Mouse (Mus musculus): ENCODE data around the gene Ankrd13d. TPM values are rescaled to one million over a fixed set of nuclear protein-coding genes. Genes with fewer than 3 reads are reported as not detected.
A peak's percentile ranks its signal among the peaks of the same experiment; 100 is the strongest.
"Not testable (repeated sequence)": the region's sequence is repeated elsewhere in the genome, so short reads cannot be mapped to it uniquely, and the experiment has no call there.

Ankrd13d gene
- polyA plus RNA-seq, 1 experiment: 18.6 TPM

- no peak for DNase-seq (ENCODE audit: low spot score)
These were observed 18.7 kb downstream of the Ankrd13d start for GRCm38 (mm10) chr19:4264171-4264780.

DNA sequence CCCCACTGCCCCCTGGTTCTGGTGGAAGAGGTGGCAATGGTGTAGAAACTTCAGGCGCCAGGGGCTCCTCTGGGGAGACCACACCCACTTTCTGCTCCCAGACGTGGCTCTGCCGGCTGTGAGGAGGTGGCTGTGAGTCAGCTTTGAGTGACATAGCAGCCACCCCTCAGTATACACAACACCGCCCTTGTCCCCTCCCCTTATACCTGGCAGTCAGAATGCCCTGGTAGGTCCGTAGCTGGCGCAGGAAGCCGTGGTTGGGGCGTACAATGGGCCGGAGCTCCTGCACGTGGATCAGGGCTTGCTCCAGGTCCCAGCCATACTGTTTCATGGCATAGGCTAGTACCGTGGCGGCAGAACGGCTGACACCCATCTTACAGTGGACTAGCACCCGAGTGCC, 19.2 kb downstream of the Ankrd13d start:
- DNase-seq (ENCODE audit: low spot score): no peak

DNA sequence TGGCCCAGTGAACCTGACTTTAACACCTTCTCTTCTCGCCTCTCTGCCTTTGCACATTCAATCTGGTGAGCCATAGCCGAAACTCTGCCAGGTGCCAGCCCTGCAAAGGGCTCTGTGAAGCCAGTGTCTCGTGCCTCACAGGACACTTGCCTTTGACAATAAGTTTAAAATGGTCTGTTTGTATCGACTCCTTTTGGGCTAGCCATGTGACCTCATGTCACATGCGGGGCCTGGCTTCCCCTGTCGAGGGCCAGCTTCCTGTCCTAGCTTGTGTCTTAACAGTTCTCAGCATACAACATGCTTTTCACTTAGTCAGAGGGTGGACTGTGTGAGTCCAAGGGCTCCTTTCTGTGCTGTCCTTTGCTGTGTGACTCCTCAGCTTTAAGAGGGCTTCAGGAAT, 20.2 kb downstream of the Ankrd13d start:
- DNase-seq (ENCODE audit: low spot score): no peak

DNA sequence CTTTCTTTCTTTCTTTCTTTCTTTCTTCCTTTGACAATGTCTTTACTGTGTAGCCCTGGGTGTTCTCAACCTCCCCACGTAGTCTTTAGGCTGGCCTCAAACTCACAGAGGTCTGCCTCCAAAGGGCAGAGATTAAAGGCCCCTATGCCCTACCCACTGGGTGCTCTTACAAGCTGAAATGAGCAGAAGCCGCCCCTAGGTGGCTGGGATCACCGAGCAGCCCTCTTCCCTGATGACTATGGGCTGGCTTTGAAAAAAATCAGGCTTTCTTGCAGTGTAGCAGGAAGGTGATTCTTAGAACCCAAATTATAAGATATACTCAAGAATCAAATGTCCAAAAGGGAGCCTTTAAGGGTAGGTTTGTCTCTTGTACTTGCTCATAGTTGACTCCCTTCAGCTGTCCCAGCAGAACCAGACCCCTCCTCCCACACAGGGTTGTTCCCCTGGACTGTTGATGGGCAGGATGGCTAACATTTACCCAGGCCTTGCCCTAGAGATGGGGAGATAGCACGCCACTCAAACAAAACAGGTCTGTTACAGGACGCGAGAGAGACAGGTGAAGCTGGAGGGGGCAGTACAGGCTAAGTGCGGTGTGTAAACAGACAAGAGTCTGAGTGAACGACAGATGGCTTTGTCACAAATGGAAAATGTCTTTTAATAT, 21.8 kb downstream of the Ankrd13d start:
- no peak for DNase-seq (ENCODE audit: low spot score)

GRCm38 (mm10) chr19:4257897-4258252, 25.1 kb downstream of the Ankrd13d start:
- no peak for DNase-seq (ENCODE audit: low spot score)

DNA sequence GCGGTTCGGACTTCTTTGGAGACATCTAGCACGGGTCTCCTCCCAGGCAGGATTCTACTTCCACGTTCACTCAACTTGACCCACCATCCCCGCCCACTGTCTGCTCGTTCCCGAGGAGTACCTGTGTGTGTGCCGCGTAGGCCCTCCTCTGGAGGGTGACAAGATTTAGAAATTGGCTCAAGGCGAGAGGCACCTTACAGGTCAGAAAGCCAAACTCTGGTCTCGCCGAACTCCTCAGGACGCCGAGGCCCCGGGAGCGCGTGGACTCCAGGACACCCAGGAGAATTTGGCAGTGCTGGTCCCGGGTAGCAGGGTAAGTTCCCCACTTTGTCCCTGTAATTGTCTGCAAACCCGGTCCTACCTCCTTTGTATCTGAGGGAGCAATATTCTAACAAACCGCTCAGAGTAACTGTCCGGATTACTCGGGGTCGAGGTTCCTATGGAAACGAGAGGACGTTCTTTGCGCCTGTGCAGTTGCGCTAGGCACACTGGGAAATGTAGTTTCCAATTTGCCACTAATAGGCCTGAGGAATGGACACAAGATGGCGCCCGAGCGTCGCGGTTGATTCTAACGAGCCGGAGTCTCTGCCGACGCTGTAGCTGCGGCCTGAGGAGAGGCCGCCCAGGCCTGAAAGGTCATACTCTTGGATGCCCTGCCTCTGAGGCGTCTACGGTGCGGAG, 25.6 kb downstream of the Ankrd13d start:
- peak; percentile 74 for DNase-seq (ENCODE audit: low spot score)

DNA sequence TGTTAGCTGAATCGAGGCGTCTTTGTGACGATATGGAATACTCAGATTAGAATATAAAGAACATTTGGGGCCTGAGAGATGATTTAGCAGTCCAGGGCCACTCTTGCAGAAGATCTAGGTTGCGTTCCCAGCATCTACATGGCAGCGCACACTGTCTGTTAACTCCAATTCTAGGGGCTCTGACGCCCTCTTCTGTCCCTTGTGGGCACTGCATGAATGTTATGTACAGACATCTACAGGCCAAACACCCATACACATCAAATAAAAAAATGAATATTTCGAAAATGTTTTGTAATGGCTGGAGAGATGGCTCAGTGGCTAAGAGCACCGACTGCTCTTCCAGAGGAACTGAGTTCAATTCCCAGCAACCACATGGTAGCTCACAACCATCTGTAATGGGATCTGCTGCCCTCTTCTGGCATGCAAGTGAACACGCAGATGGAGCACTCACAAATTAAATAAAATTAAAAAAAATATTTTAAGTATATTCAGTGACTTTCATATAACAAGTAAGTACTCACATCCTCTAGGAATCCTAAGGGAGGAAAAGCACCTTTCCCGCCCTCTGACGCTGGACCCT, 27.3 kb downstream of the Ankrd13d start:
- DNase-seq (ENCODE audit: low spot score): no peak

DNA sequence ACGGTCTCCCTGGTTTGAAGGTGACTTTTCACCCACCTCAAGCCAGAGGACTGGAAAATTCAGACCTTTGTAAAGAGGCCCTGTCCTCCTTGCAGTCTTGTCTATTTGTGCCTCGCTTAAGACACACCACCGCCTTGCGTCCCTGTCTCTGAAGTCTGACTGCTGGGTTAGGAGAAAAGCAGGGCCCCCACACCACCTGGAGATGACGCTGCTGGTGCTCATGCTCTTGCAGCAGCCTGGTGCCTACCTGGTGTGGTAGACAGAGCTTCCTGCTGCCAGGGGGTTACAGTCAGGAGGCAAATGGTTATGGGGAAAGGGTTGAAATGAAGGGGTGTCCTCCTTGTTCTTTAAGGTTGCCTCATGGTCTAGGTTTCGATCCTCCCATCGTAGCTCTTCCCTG, 28.7 kb downstream of the Ankrd13d start:
- DNase-seq (ENCODE audit: low spot score): no peak

GRCm38 (mm10) chr19:4248683-4249082, 34.3 kb downstream of the Ankrd13d start:
- DNase-seq (ENCODE audit: low spot score): not testable (repeated sequence)

DNA sequence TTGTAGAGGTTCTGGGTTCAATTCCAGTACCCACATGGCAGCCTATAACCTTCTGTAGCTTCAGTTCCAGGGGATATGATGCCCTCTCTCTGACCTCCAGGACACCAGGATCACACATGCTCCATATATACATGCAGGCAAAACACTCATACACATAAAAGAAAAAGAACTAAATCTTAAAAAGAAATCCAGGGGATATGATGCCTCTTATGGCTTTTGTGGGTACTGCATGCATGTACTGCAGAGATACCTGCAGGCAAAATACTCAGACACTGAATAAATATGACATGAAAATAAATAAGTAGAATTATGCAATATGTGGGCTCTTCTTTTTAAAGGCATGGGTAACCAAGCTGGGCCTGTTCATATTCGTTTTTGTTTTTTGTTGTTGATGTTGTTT, 35.9 kb downstream of the Ankrd13d start:
- DNase-seq (ENCODE audit: low spot score): no peak

GRCm38 (mm10) chr19:4244775-4245174, 38.2 kb downstream of the Ankrd13d start:
- no peak for DNase-seq (ENCODE audit: low spot score)

DNA sequence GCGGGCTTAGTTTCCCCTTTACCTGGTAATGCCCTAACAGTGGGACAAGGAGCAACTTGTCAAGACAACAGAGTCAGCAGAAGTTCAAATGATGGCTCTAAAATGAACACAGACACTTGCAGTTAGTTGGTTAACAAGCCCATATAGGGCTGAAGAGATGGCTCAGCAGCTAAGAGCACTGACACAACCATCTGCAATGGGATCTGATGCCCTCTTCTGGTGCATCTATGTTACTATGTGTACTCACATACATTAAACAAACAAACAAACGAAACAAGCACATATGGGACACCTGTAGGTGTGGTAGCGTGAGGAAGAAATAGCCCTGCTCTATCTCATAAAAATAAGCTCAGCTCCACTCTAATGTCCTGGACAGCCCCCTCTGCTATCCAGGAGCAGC, 40.5 kb downstream of the Ankrd13d start:
- no peak for DNase-seq (ENCODE audit: low spot score)

DNA sequence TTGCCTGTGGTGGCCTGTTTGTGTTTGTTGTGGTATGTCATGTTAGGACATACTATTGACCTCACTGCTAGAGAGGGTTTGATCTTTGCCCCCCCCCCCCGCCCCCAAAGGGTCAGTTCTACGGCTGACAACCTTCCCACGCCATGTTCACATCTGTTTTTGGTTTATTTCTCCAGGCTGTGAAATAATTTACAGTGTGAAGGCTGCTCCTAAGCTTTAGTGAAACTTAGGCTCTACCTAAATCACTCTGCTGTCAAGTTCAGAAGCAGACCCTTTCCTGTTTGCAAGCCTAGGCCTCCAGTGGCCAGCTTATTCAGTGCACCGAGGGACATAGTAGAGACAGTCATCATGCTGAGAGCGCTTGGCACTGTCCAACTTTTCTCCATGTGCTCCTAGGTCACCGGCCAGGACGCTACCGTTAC, 42.7 kb downstream of the Ankrd13d start:
- DNase-seq (ENCODE audit: low spot score): no peak

DNA sequence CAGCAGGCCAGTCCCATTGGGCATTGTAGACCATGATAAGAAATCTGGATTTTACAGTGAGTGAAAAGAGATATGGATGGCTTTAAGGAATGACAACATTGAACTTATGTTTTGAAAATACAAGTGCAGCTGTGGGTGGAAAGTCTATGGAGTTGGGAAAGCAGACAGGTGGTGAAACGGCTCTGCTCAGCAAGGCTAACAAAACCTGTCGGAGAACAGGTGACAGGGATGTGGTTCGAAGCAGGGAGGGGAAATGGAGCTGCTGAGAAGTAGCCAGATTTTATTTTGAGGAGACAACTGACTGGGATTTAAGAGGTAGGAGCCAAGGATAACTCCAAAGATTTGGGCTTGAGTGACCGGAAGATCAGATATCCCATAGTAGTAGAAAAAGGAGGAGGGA, 48.4 kb downstream of the Ankrd13d start:
- DNase-seq (ENCODE audit: low spot score): no peak

DNA sequence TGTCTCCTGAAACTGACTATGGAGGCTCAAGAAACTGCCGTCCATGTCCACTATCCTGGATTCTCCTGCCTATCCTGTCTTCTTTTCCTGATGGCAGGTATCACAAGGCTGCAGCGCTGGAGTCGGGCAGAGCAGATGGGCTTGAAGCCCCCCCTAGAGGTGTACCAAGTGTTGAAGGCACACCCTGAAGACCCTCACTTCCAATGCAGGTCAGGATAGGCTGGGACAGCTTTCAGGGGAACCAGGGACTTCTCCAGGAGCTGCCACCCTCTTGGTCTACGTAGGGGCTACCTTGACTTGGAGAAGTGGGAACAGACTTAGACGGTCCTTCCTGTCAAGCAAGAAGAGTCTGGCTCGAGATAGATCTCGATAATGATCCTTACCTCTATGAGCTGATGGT, 50.3 kb downstream of the Ankrd13d start:
- DNase-seq (ENCODE audit: low spot score): no peak

GRCm38 (mm10) chr19:4232186-4232572, 50.8 kb downstream of the Ankrd13d start:
- DNase-seq (ENCODE audit: low spot score): no peak

DNA sequence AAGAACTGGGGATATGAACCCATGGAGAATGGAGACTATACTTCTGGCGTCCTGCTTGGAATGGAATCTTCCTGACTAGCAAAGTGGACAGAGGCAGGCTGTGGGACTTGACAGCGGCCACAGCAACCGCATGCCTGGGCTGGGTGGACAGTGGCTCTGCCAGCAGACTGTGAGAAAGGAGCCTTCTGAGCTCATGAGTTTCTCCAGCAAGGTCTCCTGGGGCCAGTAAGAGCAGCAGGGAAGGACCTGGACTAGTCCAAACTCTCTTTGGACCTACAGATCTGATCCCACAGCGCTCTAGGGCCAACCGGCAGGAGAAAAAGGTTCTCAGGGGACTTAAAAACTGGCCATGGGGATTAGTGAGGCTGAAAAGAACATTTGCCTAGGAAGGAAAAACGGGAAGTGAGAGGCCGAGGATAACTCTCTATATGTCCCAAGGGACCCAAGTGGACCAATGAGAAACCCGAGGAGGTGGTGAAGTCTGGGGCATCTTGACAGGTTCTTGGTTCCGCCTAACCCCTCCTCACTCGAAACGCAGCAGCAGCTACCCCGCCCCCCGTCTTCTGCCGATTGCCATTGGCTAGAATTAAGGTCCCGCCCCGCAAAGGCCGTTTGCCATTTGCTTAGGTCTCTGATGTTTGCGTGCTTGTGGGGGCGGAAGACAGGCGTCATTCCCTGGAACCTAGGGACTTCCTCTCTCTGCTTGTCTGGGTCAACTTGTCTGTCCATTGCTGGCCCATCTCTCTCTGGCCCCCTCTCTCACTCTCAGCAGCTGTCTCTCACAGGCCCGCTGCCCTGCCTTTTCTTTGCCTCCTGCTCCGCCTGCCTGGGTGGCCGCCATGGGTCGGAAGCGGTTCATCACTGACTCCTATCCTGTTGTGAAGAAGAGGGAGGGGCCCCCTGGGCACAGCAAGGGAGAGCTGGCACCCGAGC, 51.4 kb downstream of the Ankrd13d start, which contains the start of gene Pold4:
Gene Pold4, plus strand, starts transcription at position 647 of the 933 bp plus-strand sequence.
- peak; percentile 77 for DNase-seq (ENCODE audit: low spot score)

- DNase-seq (ENCODE audit: low spot score): no peak
These were observed 52.5 kb downstream of the Ankrd13d start for GRCm38 (mm10) chr19:4230415-4230814.

GRCm38 (mm10) chr19:4229451-4230076, 53.4 kb downstream of the Ankrd13d start:
- DNase-seq (ENCODE audit: low spot score): no peak

DNA sequence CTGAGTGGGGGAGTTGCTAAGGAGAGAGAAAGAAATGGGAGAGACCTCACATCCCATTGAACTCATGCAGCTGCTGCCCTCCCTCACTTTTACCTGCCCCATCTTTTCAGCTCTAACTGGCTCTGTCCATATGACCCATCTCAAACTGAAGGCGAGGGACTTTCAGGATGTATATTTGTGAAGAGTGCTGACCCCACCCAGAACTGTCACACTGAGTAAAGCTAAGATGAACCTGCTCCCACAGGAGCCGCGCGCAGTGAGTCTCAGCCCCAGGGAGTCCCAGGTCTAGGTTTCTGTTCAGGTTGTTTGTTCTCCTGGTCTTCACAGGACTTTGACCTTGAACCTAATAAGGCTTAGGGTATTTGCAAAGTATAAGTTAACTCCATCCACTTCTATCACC, 54.0 kb downstream of the Ankrd13d start:
- no peak for DNase-seq (ENCODE audit: low spot score)

Measured in urinary bladder, adult 2 months (tissue).